Mouse (Mus musculus) kidney, postnatal 4 days (tissue): ENCODE data around the gene Atp5f1.
A peak's percentile ranks its signal among the peaks of the same experiment; 100 is the strongest.
"Not testable (repeated sequence)": the region's sequence is repeated elsewhere in the genome, so short reads cannot be mapped to it uniquely, and the experiment has no call there.

ENCODE experiments used
- DNase-seq, 2 experiments: peaks; one replicate each; pipeline ENCODE4 v3.0.0; 2021; ENCODE audit warnings: mixed read lengths in 2 of 2

Atp5f1 gene

DNA sequence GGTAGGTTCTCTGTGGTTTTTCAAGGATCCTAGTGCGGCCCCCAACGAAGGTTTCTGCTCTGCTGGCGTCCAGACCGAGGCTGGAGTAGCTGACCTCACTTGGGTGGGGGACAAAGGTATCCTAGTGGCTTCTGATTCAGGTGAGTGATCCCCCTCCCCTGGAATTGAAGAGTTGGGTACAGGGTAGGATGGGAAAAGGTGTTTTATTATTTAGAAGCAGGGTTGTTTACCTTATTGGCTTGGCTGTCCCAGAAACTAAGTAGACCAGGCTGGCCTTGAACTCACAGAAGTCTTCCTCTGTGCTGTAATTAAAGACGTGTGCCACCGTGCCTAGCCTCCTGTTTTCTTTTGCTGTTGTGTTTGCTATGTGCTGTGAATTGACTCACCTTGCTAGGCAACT is at the start of gene Atp5f1:
Gene Atp5f1, minus strand, starts transcription at position 101 of the 400 bp plus-strand sequence.
- DNase-seq = no peak

DNA sequence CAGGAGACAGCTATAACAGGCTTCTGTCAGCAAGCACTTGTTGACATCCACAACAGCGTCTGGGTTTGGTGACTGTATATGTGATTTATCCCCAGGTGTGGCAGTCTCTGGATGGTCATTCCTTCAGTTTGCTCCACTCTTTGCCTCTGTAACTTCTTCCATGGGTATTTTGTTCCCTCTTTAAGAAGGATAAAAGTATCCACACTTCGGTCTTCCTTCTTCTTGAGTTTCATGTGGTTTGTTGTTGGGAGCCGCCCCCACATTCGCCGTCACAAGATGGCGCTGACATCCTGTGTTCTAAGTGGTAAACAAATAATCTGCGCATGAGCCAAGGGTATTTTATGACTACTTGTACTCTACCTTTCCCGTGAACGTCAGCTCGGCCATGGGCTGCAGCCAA is 43.5 kb upstream of the Atp5f1 start:
- not testable (repeated sequence) for DNase-seq

DNA sequence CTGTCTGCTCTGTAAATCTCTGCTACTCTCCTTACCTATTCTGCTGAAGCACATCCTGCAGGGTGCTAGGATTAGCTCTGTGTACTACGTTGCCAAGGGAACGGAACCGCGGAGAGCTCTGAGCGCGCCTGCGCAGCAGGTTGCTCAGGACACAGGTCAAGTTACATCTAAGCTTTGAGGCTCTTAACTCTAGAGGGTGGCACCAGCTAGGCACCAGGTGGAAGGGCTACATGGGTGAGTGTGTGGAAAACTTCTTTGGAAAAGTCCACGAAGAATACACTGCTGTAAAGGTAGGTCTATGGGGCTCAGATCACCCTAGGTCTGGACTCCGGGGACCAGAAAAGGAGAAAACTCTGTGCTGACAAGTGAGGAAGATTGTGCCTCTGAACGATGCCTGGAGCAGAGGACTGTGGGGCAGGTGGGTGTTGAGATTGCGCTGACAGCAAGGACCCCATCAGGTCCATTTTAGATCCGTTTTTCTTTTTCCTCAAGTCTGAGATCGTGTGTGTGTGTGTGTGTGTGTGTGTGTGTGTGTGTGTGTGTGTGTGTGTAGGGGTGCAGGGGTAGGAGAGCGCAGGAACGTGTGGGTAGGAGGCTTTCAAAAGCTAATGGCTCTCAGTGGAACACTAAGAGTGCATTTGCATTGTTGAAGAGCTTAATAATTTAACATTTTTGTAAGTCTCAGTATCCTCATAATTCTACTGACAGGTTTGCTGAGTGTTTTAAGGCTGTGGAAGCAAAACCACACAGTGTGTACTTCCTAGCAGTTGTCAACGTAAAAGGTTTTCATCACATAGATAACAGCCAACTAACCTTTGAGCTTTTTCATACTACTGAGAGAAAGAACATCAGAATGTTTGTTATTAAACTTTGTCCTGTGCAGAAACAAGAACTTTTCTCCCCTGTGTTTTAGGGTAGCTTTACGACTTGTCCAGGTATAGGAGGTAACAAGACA is 41.8 kb upstream of the Atp5f1 start:
- peak; percentile 34 to 65 for DNase-seq

DNA sequence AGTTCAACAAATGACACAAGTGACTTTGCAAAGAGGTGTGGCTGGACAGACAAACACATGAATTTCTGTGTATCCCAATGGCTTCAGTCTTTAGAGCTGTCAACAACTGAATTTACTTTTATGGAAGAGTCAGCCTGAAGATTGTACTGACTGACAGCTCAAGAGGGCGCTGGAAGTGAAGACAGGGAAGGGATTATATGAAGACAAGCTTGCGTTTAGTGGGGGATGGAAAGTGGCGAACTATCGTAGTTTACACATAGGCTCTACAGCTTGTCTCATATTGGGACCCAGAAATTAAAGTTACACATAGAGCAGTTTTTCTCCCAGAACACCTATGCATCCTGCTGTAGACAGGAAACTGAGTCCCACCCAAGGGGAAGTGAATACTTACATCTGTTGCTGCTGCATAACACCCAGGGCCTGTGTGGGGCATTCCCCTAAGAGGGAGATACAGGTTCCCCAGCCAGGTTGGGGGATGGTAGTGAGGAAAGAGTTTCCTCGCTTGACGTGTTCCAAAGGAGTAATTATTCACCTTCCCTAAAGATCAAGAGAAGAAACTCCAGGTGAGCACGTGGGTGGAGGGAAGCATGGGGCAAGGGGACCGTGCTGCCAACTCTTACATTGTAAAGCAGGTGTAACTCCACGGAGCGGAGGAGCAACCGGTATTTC is 40.9 kb upstream of the Atp5f1 start:
- no peak for DNase-seq

DNA sequence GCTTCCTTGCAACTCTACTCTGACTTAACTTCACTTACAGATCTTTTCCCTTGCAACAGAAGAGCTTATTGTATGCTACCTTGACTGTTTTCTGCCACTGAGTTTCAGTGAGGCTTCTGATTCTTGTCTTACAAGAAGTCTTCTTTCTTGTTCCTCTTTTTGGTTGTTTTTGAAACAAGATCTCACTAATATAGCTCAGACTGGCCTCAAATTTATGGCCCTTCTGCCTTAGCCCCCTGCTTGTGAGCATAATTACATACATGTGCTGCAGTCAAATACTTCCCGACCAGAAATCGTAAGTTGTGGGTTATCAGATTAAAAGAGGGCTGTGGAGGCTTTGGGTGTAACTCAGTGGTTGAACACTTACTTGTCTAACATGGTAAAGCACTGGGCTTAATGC is 34.8 kb upstream of the Atp5f1 start:
- DNase-seq = no peak

DNA sequence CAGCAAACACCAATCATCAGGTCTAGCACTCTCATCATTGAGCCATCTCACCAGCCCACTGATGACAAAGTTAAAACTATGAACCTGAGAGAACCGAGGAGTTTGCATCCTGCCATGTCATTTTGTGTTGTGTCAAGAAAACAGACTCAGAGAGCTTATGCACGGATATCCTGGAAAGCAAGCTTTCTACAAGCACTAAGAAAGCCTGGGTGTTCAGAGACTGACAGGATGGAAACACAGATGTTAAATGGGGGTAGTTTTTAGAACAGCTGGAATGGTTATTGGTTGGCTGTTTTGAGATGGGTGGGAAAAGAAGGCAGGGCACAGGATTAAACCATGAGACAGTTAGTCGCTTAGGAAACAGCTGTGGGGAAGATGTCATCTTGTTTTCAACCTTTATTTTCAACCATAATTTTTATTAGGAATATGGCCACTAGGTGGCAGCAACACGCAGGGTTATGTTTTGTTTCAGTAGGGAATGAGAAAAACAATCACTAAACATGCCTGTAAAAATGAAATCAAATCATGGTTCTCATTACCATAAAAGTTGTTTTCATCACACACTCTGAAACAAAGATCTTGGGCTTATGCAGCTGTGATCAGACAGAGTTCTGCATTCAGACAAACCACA is 31.9 kb upstream of the Atp5f1 start:
- peak; percentile 64 to 66 for DNase-seq

DNA sequence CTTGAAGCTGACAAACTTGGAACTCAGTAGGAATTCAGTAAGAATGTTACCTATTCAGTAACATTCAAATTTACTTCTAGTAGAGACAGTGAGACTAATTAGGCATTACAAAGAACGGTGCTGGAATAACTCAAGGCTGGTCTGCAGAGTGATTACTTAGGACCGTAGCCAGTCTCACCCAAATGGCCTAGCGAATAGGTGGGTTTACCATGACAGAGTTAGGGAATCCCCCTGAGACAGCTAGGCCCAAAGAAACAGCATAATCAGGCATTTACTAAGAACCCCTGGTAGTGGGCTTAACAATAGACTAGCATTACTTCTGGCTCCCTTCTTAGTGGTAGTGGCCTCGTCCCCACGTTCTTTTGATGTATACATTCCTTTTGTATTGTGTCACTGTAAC is 29.7 kb upstream of the Atp5f1 start:
- DNase-seq = not testable (repeated sequence)

DNA sequence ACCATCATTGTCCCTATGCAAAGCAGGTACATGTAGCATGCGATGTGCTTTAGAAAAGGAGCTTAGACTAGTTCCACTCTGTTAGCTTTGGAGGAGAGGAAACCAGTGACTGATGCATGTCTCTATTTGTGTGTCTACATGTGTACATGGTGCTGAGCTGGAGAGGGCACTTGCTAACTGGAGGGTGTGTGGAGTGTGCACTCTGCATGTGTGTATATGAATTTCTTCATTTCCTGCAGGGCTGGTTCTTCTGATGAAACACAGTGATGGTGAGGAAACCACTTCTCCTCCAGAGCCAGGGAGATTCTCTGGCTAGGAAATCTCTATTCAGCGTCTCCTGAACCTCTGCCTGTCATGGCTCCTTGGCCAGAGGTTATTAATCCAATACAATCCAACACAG is 14.3 kb upstream of the Atp5f1 start:
- DNase-seq = no peak

DNA sequence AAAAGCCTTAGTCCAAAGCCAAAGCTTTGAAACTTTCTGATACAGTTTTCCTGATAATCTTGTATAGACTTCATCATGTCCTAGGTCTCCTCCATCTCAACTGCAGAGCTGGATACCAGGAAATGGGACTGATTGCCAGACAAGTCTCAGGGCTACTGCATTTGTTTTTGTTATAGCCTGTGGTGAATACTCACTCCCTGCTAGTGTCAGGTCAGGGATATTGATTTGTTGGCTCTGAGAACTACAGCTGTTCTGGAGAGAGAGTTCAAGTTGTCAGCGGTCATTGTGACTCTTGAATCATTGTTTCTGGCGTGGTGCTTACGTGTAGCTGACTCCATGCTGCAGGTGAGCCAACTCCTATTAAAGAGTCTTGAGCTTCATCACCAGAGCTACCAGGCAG is 13.5 kb upstream of the Atp5f1 start, which contains the start of gene Ovgp1:
Gene Ovgp1, plus strand, starts transcription at position 301 of the 400 bp plus-strand sequence.
- DNase-seq = no peak

DNA sequence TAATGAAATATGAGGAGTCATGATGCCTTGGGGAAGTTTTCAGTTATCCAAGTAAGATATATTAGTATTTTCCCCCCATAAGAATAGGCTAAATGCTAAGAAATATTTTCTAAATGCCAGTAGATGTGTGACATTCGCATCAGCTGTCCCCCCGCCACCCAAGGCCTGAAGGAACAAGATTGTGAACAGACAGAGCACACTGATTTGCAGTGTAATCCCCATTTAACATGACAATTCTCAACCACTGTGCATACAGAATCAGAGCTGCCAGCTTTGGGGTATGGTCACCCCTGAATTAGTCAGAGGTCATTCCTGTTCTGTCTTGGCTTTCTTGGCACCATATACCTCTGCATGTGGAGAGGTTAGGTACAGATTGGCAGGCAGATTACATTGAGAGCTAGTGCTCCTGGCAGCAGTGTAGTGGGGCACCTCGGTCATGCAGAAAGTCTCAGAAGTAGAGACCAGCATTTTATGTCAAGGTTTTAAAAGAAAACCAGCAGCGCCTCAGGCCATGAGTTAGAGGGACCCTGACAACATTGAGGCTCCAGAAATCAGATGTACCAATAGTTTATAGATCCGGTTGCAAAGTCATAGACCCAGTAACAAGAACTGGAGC is 12.0 kb upstream of the Atp5f1 start:
- DNase-seq = no peak

DNA sequence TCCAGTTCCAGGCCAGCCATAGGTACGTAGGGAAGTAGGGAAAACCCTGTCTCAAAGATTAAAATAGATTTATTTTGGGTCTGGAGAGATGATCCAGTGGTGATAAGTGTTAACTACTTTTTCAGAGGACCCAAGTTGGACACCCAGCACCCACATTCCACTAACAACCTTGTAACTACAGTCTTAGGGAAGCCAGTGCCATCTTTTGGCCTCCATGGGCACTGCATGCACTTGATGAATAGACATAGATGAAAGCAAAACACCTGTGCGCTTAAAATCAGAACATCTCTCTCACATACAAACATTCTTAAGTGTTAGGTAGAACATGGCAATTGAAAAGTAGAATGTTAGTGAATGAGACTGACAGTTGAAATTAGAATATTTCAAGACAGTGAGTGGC is 801 bp upstream of the Atp5f1 start:
- DNase-seq = peak; percentile 7 to 28

DNA sequence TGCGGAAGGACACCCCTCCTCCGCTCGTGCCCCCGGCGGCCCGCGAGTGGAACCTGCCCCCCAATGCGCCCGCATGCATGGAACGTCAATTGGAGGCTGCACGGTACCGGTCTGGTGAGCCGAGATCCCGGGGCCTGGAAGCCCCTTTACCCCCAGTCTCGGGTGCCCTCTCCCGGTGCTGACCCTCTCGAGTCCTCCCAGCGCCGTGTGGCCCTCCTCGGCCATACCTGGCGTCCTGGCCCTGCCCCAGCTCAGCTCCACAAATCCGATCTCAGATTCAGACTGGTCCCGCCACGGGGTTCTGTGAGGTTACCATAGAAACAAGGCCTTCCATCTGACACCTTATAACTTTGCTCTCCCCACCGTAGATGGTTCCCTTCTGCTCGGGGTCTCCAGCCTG is 314 bp downstream of the Atp5f1 start:
- no peak for DNase-seq

DNA sequence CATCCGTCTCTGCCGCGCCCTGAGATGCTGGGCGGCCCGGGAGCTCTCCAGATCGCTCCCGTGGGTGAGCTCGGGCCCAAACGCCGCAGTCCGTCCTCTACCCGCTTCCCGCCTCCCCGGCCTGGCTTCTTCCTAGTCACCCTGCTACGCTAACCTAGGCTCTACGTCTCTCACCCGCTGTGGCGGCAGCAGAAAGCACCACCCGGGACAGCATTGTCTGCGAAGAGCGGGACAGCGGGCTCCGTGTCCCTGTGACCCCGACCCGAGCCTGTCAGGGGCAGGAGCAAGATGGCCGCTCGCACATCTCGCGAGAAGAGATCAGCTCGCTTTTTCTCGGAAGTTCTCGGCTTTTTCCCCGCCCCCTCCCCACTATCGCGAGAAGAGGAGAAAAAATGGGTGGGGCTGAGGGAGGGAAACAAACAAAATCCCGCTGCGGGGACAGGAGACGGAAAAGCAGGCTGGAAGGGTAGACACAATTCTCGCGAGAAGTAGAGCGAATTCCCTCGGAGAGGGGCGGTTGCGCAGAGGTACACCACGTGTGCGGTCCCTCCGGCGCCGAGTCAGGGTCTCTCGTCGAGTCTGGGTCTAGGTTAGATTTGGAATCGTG is 822 bp downstream of the Atp5f1 start, which contains the start of gene Wdr77:
Gene Wdr77, plus strand, starts transcription at position 396 of the 607 bp plus-strand sequence.
- peak; percentile 96 to 98 for DNase-seq

DNA sequence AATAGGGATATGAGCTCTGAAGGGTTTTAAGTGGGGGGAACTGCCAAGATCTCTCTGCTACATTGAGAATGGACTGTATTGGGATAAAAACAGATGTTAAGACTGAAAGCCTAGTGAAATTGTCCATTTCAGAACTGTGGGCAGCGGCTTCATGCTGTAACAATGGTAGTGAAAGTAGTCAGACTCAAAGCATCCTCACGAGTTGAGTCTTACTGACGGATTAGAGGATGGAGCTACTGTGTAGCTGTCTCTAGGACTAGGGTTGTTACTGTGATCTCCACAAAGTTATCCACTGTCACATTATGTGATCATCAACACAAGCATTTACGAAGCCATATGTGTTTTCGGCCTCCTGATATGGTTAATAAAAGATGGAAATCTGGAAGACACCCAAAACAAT is 1.7 kb downstream of the Atp5f1 start:
- no peak for DNase-seq

DNA sequence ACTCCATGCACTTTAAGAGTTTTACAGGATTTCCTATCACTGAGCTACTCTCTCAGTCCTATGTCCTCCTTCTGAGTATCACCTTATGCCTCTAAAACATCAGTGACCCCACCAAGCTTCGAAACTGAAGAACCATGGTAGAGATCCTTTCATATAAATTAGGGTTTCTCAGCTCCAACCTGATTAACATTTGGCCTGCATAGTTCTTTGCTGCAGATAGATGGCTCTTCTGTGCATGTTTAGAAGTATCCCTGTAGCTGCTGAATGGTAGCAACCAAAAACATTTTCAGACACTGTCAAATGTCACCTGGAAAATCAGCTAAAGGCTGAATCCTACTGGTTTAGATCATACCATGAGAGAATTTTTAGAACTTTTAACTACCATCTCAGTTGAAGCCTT is 2.7 kb downstream of the Atp5f1 start:
- DNase-seq = no peak

DNA sequence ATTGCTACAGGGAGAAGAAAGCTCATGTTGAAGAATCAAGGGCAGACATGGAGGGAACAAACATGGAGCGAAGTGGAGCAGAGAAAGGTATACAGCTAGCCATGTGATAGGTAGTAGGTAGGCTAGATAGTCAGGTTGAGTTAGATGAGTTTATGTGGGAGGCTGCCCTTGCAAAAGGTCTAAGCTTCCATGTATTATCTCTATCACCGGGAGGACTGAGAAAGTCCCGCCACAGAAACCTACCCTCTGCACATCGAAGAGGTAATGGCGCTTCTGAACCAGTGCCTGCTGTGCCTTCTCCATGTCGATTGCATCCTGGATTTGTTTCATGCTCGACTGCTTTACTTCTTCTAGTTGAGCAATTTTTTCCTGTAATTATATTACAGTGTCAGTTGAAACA is 8.6 kb downstream of the Atp5f1 start:
- DNase-seq = no peak

DNA sequence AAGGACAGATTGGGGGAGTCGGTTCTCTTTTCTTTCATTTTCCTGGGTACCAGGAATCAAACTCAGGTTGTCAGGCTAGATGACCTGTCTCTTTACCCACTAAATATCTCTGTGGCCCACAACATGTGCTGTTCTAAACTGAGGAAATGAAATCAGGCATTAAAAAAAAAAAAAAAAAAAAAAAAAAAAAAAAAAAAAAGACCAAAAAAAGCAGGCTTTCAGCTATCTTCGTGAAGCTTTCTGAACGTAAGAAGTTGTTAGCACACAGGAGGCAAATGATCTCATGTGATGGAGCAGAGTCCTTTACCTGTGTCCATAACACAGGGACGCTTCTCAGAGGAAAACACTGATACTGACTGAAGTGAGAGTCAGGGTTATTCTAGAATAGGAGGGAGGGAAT is 23.8 kb downstream of the Atp5f1 start:
- DNase-seq = no peak

DNA sequence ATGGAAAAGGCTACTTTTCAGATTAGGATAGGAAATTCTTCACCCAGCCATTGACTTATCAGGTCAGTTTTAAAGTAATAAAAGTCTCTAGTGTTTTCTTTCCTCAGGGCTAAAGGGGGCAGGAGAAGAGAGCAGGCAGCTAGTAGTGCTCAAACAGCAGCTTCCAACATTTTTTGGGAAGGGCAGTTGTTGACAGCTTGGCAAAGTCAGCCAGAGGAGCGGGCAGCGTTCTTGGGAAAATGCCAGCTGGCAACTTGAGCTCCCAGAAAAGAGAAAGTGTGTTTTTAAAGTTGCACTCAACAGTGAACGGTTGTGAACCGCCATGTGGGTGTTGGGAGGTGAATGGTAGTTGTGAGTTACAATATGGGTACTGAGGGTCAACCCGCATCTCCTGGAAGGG is 24.9 kb downstream of the Atp5f1 start:
- DNase-seq = peak; percentile 53 to 67

DNA sequence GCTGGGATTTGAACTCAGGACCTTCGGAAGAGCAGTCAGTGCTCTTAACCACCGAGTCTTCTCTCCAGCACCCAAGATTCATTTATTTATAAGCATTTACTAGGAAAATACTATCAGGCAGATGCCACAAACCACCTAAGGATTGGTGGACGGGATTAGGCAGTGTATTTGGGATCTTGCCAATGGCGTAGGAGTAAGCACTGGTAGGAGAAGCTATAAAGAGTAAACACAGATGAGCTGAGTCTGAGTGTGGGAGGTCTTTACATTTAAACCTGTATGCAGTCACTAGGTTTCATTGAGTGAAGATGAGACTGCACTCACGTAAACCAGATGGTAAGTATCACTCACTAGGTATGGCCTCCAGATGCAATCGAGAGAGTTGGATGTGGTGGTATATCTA is 26.0 kb downstream of the Atp5f1 start:
- DNase-seq = no peak

DNA sequence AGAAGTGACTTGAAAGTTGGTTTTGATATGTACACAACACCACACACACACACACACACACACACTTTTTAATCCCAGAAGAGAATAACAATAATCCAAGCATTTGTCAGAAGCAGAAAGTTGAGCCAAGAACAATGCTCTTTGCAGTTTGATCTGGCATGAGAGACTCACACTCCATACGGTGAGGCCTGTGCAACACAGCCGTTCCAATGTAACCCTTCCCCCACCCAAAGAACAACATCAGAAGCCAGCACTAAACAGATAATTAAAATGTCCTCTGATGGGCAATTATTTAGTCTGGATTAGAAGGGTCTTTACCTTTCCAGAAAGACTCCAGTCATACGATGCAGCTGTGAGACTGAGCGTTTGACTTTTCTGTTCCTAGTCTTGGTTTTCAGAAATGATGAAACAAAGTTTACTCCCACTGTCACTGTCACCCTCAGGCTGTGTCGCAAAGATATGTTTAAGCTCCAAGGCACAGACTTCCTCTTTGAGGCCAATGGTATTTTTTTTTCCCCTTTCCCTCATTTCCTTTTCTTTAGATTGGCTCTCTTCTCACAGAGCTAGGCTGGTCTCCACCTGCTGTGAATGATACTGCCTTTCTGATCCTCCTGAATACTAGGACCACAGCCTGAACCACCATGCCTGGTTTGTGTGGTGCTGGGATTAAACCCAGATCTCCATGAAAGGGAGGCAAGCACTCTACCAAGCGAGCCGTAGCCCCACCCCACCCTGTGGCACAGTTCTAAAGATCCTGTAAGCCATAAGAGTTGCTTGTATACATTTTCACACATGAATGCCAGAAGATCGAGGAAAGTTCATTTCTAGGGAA is 27.4 kb downstream of the Atp5f1 start, which contains the start of gene I830077J02Rik:
Gene I830077J02Rik, minus strand, starts transcription at position 425 of the 832 bp plus-strand sequence.
- DNase-seq = no peak

DNA sequence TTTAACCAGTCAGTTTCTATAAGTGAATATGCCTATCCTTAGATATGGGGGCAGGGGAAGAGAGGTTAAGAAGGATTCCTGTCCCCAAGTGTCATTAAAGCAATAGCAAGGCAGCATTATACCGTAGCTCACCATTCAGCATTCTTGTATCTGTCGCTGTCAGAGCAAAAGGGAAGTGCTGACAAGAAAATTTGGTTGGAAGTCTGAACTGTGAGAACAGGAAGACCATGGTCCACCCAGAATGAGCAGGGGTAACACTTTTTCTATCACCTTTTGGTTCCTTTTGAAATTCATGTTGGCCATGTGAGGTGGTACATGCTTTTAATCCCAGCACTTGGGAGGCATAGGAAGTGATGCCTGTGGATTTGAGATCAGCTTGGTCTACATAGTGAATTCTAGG is 28.8 kb downstream of the Atp5f1 start:
- no peak for DNase-seq

DNA sequence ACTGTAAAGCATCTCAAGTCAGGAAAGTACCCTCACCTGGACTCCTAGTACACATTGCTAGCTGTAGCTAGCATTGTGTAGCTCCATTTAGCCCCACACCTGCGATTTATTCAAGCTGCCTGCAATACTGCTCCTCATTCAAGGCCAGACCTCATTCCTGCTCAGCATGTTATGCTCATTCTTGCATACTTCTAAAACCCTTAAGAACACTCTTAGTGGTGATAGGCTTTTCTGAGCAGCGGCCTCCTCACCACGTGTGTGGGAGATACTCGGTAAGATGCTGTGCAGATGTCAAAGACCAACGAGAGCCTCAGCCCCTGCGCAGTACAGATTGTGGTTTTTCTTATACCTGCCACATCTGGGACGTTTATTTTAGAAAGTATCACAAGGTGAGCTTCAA is 30.1 kb downstream of the Atp5f1 start:
- no peak for DNase-seq
